Mouse (Mus musculus): Measurements from ENCODE around the gene Slc26a10.
"Not testable (repeated sequence)": the region's sequence is repeated elsewhere in the genome, so short reads cannot be mapped to it uniquely, and the experiment has no call there.

- not testable (repeated sequence) for TF ChIP-seq GATA1 (IDR thresholded peaks at IDR 0.05; ENCODE audit: borderline replicate concordance, low read length); CTCF (IDR thresholded peaks at IDR 0.05; ENCODE audit: low read depth, low read length)
These were observed 11.5 kb upstream of the Slc26a10 start for GRCm38 (mm10) chr10:127192057-127192328.

Measured in G1E (cell line).